18 mouse cellular contexts compared by ENCODE assay signal in the genomic region with DNA sequence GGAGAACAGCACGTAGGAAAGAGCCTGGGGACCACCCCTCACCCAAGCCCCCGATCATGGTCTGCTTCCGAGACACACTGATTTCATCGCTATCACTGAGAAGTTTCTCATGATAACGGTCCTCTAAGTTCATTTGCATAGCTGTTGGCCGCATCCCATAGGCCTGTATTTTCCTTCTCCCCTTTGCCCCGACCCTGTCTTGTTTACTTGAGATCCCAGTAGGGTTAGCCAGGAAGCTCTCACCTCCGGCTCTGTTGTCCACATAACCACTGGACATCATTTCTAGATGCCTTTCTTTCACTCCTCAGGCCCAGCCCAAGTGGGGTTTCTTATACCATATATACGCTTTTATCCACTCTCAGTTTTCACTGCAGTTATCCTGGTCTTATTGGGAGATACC. TPM values are rescaled to one million over a fixed set of nuclear protein-coding genes. Genes with fewer than 3 reads are reported as not detected.
DNase-seq lines count a peak whose midpoint lies in the region; ATAC-seq and TF ChIP-seq lines count a peak whose summit lies in the region.
"Had no signal": no experiment of that assay in that cellular context is flagged by ENCODE, and none has a peak within 500 bp of the region (broad histone marks: within the 10 kb centered on the region; RNA-seq: fewer than 3 reads in every experiment).

No protein-coding gene starts in this region.

- TF ChIP-seq CTCF in heart, postnatal 0 days (IDR thresholded peaks at IDR 0.05; ENCODE audit: low read depth) = no peak
- TF ChIP-seq CTCF in olfactory bulb, adult 2 months (IDR thresholded peaks at IDR 0.05; ENCODE audit: insufficient read depth, low read depth, low read length) = no peak

- peaks cover 16% of the 10 kb centered on the region for H3K4me1 ChIP-seq in heart, postnatal 0 days (ENCODE audit: control insufficient read depth, insufficient read depth)
- peaks cover 6% of the 10 kb centered on the region; the same call in 1 of the 2 replicates for H3K4me1 ChIP-seq in olfactory bulb, adult 2 months (ENCODE audit: control insufficient read depth, insufficient read depth, low read length)
- H3K4me1 ChIP-seq in stomach, embryonic 16.5 days (ENCODE audit: control insufficient read depth, insufficient read depth, low read length) = peaks cover 25% of the 10 kb centered on the region
- H3K4me1 ChIP-seq: forebrain, embryonic 12.5 days; hindbrain, embryonic 15.5 days had no signal

- no peak overlapping the region for H3K4me3 ChIP-seq in heart, postnatal 0 days (ENCODE audit: low read depth, low read length)
- H3K4me3 ChIP-seq in olfactory bulb, adult 2 months (ENCODE audit: insufficient read depth, low read depth, low read length) = no peak overlapping the region
- H3K4me3 ChIP-seq in stomach, embryonic 16.5 days (replicated peaks; ENCODE audit: low read length) = no peak overlapping the region
- H3K4me3 ChIP-seq: embryonic facial prominence, embryonic 13.5 days; forebrain, embryonic 12.5 days; heart, adult 2 months; hindbrain, embryonic 15.5 days had no signal

- no peak for TF ChIP-seq EP300 in heart, postnatal 0 days (IDR thresholded peaks at IDR 0.05; ENCODE audit: low read depth)

- no peak for DNase-seq in heart, postnatal 0 days (ENCODE audit: low spot score)
- no peak for DNase-seq in heart, adult 9 months (ENCODE audit: low spot score in 2 of 2)
- DNase-seq in kidney, postnatal 14 days = peak; percentile 33
- DNase-seq in kidney, postnatal 4 days = no peak
- DNase-seq: cerebellum, adult 11-12 months; cerebellum, adult 9-10 months; cerebellum, postnatal 25 days; gastrocnemius, postnatal 14 days; heart, adult 2 months; heart, postnatal 36 days had no signal

- peaks cover 25% of the 10 kb centered on the region for H3K36me3 ChIP-seq in heart, postnatal 0 days (replicated peaks; ENCODE audit: control insufficient read depth, insufficient read depth, low read length)
- H3K36me3 ChIP-seq in stomach, embryonic 16.5 days (ENCODE audit: control insufficient read depth, insufficient read depth, low read length) = no peaks in the 10 kb centered on the region

- no peak for TF ChIP-seq POLR2A in olfactory bulb, adult 2 months (IDR thresholded peaks at IDR 0.05; ENCODE audit: insufficient read depth, low read depth, low read length)

- no peak for ATAC-seq in heart, postnatal 0 days (ENCODE audit: insufficient read depth, low read depth)
- no peak for ATAC-seq in stomach, embryonic 16.5 days (ENCODE audit: insufficient read depth, low FRiP score)
- ATAC-seq in activated CD4-positive, CD25-positive, alpha-beta regulatory T cell, adult 4 months = no peak

- no peaks in the 10 kb centered on the region for H3K27me3 ChIP-seq in heart, postnatal 0 days (ENCODE audit: control insufficient read depth, insufficient read depth, low read length)
- H3K27me3 ChIP-seq in stomach, embryonic 16.5 days (ENCODE audit: control insufficient read depth, insufficient read depth, low read length) = no peaks in the 10 kb centered on the region
- H3K27me3 ChIP-seq: CH12.LX; embryonic facial prominence, embryonic 13.5 days; forebrain, embryonic 12.5 days; hindbrain, embryonic 15.5 days; Patski had no signal

- 0 out of 2 replicates have a peak overlapping the region, but pooled peaks have one; percentile 19 for H3K27ac ChIP-seq in heart, postnatal 0 days (ENCODE audit: low read depth)
- 0 out of 2 replicates have a peak overlapping the region, but pooled peaks have one; percentile 27 for H3K27ac ChIP-seq in olfactory bulb, adult 2 months (ENCODE audit: insufficient read depth, low read depth, low read length)
- peak overlapping the region; percentile 62; the same call in 1 of the 2 replicates for H3K27ac ChIP-seq in stomach, embryonic 16.5 days (ENCODE audit: low read length)
- H3K27ac ChIP-seq: embryonic facial prominence, embryonic 13.5 days; forebrain, embryonic 12.5 days; heart, adult 2 months; hindbrain, embryonic 15.5 days had no signal

- WGBS in heart, postnatal 0 days = 69% methylated on average over 9 of the region's 9 CpGs
- WGBS in olfactory bulb, adult 2 months = 92% methylated on average over 9 of the region's 9 CpGs
- 84% methylated on average over 9 of the region's 9 CpGs for WGBS in stomach, embryonic 16.5 days

- no peak overlapping the region; the same call in 1 of the 2 replicates for H3K9ac ChIP-seq in heart, postnatal 0 days (replicated peaks; ENCODE audit: low read depth, low read length)
- no peak overlapping the region for H3K9ac ChIP-seq in stomach, embryonic 16.5 days (ENCODE audit: low read length)
- H3K9ac ChIP-seq: embryonic facial prominence, embryonic 13.5 days; forebrain, embryonic 12.5 days; hindbrain, embryonic 15.5 days had no signal

- no peaks in the 10 kb centered on the region for H3K9me3 ChIP-seq in heart, postnatal 0 days (replicated peaks; ENCODE audit: control insufficient read depth, low read length)
- H3K9me3 ChIP-seq in stomach, embryonic 16.5 days (replicated peaks; ENCODE audit: control insufficient read depth, low read length) = no peaks in the 10 kb centered on the region
- H3K9me3 ChIP-seq: embryonic facial prominence, embryonic 13.5 days; forebrain, embryonic 12.5 days; hindbrain, embryonic 15.5 days had no signal

- H3K4me2 ChIP-seq in heart, postnatal 0 days (ENCODE audit: low read depth, low read length) = no peak overlapping the region
- H3K4me2 ChIP-seq in stomach, embryonic 16.5 days (ENCODE audit: low read depth, low read length) = no peak overlapping the region
- H3K4me2 ChIP-seq: embryonic facial prominence, embryonic 13.5 days; forebrain, embryonic 12.5 days; hindbrain, embryonic 15.5 days had no signal

RNA-seq across cellular contexts. Expression of a gene that starts 9.6 kb away (rescaled TPM):
- total RNA-seq in heart, postnatal 0 days (2014; rRNA removed; ENCODE audit: low replicate concordance) = 13.3 and 33.6 TPM in 2 replicates
- polyA plus RNA-seq in heart, postnatal 0 days (2015; fragmentation: Nextera tagmentation; extraction: Ambion mirVana) = 32.9 and 35.7 TPM in 2 replicates
- polyA plus RNA-seq in olfactory bulb, adult 2 months (2012; ENCODE audit: insufficient read depth, insufficient read length, low replicate concordance, missing spikeins) = not detected in 2 replicates
- polyA plus RNA-seq in stomach, embryonic 16.5 days (2015; fragmentation: Nextera tagmentation; extraction: Ambion mirVana) = 35.4 and 36.9 TPM in 2 replicates
- polyA plus RNA-seq in activated CD4-positive, CD25-positive, alpha-beta regulatory T cell, adult 4 months (2017; shearing (Covaris generic)) = 10 to 100 TPM; 59.4 to 68.8 TPM

RNA-seq across cellular contexts. Expression of a gene that starts 49.1 kb away (rescaled TPM):
- total RNA-seq in heart, postnatal 0 days (2014; rRNA removed; ENCODE audit: low replicate concordance) = 3.0 and 9.0 TPM in 2 replicates
- 4.3 and 5.0 TPM in 2 replicates for polyA plus RNA-seq in heart, postnatal 0 days (2015; fragmentation: Nextera tagmentation; extraction: Ambion mirVana)
- not detected in 2 replicates for polyA plus RNA-seq in olfactory bulb, adult 2 months (2012; ENCODE audit: insufficient read depth, insufficient read length, low replicate concordance, missing spikeins)
- 7.0 and 8.5 TPM in 2 replicates for polyA plus RNA-seq in stomach, embryonic 16.5 days (2015; fragmentation: Nextera tagmentation; extraction: Ambion mirVana)
- 10 to 100 TPM; 33.9 to 36.7 TPM for polyA plus RNA-seq in activated CD4-positive, CD25-positive, alpha-beta regulatory T cell, adult 4 months (2017; shearing (Covaris generic))

RNA-seq across cellular contexts. Expression of a gene that starts 51.3 kb away (rescaled TPM):
- 11.6 and 15.5 TPM in 2 replicates for total RNA-seq in heart, postnatal 0 days (2014; rRNA removed; ENCODE audit: low replicate concordance)
- polyA plus RNA-seq in heart, postnatal 0 days (2015; fragmentation: Nextera tagmentation; extraction: Ambion mirVana) = 9.8 and 10.0 TPM in 2 replicates
- not detected in 2 replicates for polyA plus RNA-seq in olfactory bulb, adult 2 months (2012; ENCODE audit: insufficient read depth, insufficient read length, low replicate concordance, missing spikeins)
- polyA plus RNA-seq in stomach, embryonic 16.5 days (2015; fragmentation: Nextera tagmentation; extraction: Ambion mirVana) = 24.2 and 25.1 TPM in 2 replicates
- 10 to 100 TPM; 22.4 to 23.6 TPM for polyA plus RNA-seq in activated CD4-positive, CD25-positive, alpha-beta regulatory T cell, adult 4 months (2017; shearing (Covaris generic))

Comparison
In these comparisons a context has a peak if more than half of its experiments do, and no peak if none do; other contexts are left out.
1. RNA of a gene that starts 9.6 kb away (polyA plus RNA-seq): 59.4 to 68.8 TPM in activated CD4-positive, CD25-positive, alpha-beta regulatory T cell, adult 4 months, 35.4 to 36.9 TPM in stomach, embryonic 16.5 days and 32.9 to 35.7 TPM in heart, postnatal 0 days; not detected in olfactory bulb, adult 2 months; every median in the first group is over 10 times any median in the second.
2. RNA of a gene that starts 51.3 kb away (polyA plus RNA-seq): 24.2 to 25.1 TPM in stomach, embryonic 16.5 days, 22.4 to 23.6 TPM in activated CD4-positive, CD25-positive, alpha-beta regulatory T cell, adult 4 months and 9.8 to 10.0 TPM in heart, postnatal 0 days; not detected in olfactory bulb, adult 2 months; every median in the first group is over 10 times any median in the second.
3. Peak in every context shown above with its lines, with median percentiles within 50 percentile points of each other: H3K27ac ChIP-seq.